Mouse (Mus musculus): ENCODE measurements around the gene Gm21310. TPM values are rescaled to one million over a fixed set of nuclear protein-coding genes. Genes with fewer than 3 reads are reported as not detected.
"Not testable (repeated sequence)": the region's sequence is repeated elsewhere in the genome, so short reads cannot be mapped to it uniquely, and the experiment has no call there.

Gene Gm21310
- not detected for total RNA-seq (2021)

GRCm38 (mm10) chrY:10147083-10147482, at the start of gene Gm21310:
Gm21310 (minus strand) TSS chrY:10147183.
- DNase-seq (ENCODE audit: extremely low spot score in 1 of 2, low spot score in 1 of 2): not testable (repeated sequence)

Other genes with a start within 250 kb of the Gm21310 start
- gene Gm20834, start 177.4 kb upstream of the Gm21310 start, total RNA-seq (2021): not detected